Mouse (Mus musculus) liver, embryonic 13.5 days (tissue): ENCODE measurements around the gene Pde4d. TPM values are rescaled to one million over a fixed set of nuclear protein-coding genes. Genes with fewer than 3 reads are reported as not detected.

Source experiments
- ATAC-seq: fragments of 200-750 bp; cut with Nextera tagmentation; 2 replicates; pipeline ENCODE4 v1.8.0; 2017; ENCODE audit warnings: low read depth, mild to moderate bottlenecking, moderate number of reproducible peaks, moderate library complexity
- DNase-seq: peaks from one replicate; pipeline ENCODE4 v3.0.0; 2022
- H3K27ac ChIP-seq: fragments of 300-500 bp; sonication (generic); 2 replicates; pipeline ENCODE4 v1.5.1; 2015; ENCODE audit warnings: moderate library complexity, mild to moderate bottlenecking, inconsistent platforms
- H3K27me3 ChIP-seq: fragments of 300-500 bp; sonication (generic); 2 replicates; pipeline ENCODE4 v1.6.1; 2015; ENCODE audit warnings: mild to moderate bottlenecking, inconsistent platforms
- H3K36me3 ChIP-seq: fragments of 300-500 bp; sonication (generic); 2 replicates; pipeline ENCODE4 v1.6.1; 2015; ENCODE audit warnings: mild to moderate bottlenecking, inconsistent platforms
- H3K4me1 ChIP-seq: fragments of 300-500 bp; sonication (generic); replicated peaks from 2 replicates; pipeline ENCODE4 v1.6.1; 2015; ENCODE audit warnings: inconsistent platforms
- H3K4me2 ChIP-seq: fragments of 300-500 bp; sonication (generic); 2 replicates; pipeline ENCODE4 v1.6.1; 2015; ENCODE audit warnings: inconsistent platforms, mild to moderate bottlenecking, moderate library complexity
- H3K4me3 ChIP-seq: fragments of 300-500 bp; sonication (generic); replicated peaks from 2 replicates; pipeline ENCODE4 v1.5.1; 2015; ENCODE audit warnings: mild to moderate bottlenecking, inconsistent platforms
- H3K9ac ChIP-seq: fragments of 300-500 bp; sonication (generic); 2 replicates; pipeline ENCODE4 v1.6.1; 2015; ENCODE audit warnings: mild to moderate bottlenecking, inconsistent platforms
- H3K9me3 ChIP-seq: fragments of 300-500 bp; sonication (generic); replicated peaks from 2 replicates; pipeline ENCODE4 v1.6.1; 2016; ENCODE audit warnings: inconsistent platforms
- WGBS: fragments of 180-500 bp; shearing (Covaris S2); methylation state at CpG from one replicate; pipeline ENCODE4 v1.1.7; 2015; ENCODE audit not compliant: insufficient replicate concordance; 5-methylcytosine and 5-hydroxymethylcytosine counted together
- polyA plus RNA-seq: library from polyadenylated mRNA; unstranded; fragments of >200 nt; fragmentation: Nextera tagmentation; extraction: Ambion mirVana; gene quantifications from 2 replicates; pipeline ENCODE4 v1.2.1, GENCODE M21; 2015

Pde4d gene
- polyA plus RNA-seq, result 11.7 and 11.8 TPM in 2 replicates

DNA sequence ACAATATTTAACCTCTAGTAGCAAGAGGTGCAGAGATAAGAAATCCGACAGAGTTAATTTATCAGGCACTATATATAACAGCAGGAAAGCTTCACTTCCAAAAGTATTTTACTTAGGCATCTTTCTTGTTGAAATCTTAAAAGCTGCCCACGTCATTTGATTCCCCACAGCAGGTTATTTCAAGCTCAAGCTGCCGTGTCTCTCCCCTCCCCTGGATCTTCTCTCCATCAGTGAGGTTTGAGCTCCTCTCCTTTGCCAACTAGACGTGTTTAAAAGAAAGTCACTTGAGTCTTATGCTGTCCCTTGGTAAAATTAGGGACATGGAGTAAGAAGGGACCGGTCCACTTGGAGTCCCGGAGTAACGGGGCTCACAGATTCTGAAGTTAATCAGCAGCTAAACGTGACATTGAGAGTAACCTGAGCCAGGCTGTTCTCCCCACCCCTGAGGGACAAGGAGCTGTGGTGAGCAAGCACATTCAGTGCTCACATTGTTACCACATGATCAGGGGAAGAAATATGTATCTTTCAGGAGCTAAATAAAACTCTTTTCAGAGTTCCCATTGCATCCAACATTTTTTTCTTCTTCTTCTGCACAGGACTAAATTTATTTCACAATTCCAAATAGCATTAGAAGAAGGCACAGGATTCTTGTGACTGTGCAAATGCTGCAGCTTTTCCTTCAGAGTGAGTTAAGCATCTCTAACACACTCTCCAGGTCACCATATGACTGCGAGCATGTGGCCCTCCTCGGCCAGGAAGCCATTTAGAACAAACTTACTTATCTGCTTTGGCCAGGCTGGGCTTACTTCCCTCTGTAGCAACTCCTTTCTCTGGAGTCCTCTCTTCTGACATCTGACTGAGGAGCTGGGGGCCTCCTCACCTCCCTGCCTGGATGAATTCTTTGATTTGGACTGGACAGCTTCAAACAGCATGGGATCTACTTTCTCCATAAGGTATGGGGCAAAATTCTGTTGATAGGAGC, at the start of gene Pde4d:
Gene Pde4d, plus strand, starts transcription at position 833 of the 982 bp plus-strand sequence.
- H3K27me3 ChIP-seq, result no peaks in the 10 kb centered on the region
- H3K4me2 ChIP-seq, result no peak within 1 kb of the TSS
- H3K4me3 ChIP-seq, result no peak within 1 kb of the TSS
- H3K27ac ChIP-seq, result no peak within 1 kb of the TSS
- H3K4me1 ChIP-seq, result peaks cover 17% of the 10 kb centered on the region
- H3K9me3 ChIP-seq, result no peaks in the 10 kb centered on the region
- no peaks in the 10 kb centered on the region for H3K36me3 ChIP-seq
- ATAC-seq, result peak; percentile 77
- DNase-seq, result peak; percentile 15
- 9% methylated on average over 10 of the region's 10 CpGs for WGBS
- no peak within 1 kb of the TSS for H3K9ac ChIP-seq

DNA sequence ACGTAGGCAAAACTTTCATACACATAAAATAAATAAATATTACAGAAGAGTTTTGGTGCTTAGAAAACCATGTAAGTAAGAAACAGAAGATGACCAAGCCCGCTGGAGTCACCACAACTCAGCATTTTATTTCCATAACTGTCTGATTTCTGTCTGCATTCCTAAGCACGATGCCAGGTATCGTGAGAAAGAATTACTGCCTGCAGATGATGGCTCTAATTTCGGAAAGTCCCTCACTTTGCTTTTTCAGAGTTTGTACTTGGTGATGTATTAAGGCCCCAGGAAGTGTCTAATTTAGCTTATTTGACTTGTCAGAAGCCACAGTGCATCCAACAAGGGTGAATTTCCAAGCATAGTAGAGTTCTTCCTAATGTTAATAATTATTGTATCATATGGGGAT, 46.6 kb upstream of the Pde4d start:
- no peak overlapping the region for H3K9ac ChIP-seq
- no peaks in the 10 kb centered on the region for H3K4me1 ChIP-seq
- H3K4me3 ChIP-seq, result no peak overlapping the region
- peaks cover 9% of the 10 kb centered on the region; the same call in 1 of the 2 replicates for H3K36me3 ChIP-seq
- no peak overlapping the region for H3K27ac ChIP-seq
- H3K9me3 ChIP-seq, result no peaks in the 10 kb centered on the region
- DNase-seq (no peak), ATAC-seq (no peak)
- H3K27me3 ChIP-seq, result no peaks in the 10 kb centered on the region
- H3K4me2 ChIP-seq, result no peak overlapping the region
- WGBS, result 84% methylated on average over 5 of the region's 5 CpGs

DNA sequence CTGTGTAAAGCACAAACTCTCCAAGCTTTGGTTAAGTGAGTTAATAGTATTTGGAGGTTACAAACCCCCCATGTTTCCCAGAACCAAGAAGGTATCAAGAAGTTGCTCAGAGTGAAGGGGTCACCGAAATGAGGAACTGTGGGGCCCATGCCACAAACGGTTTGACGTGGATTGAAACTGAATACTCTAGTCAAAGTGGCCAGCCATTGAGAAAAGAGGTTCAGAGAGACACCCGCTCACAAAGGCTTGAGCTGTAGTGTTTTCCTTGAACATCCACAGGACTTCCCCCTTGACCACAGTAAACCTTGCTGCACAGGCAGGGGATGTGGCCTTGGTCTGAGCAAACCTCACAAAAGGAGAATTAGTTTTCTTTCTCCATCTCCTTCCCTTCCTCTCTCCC, 45.4 kb upstream of the Pde4d start:
- WGBS, result 50% methylated on average over 4 of the region's 4 CpGs
- H3K27me3 ChIP-seq, result no peaks in the 10 kb centered on the region
- ATAC-seq, result no peak

DNA sequence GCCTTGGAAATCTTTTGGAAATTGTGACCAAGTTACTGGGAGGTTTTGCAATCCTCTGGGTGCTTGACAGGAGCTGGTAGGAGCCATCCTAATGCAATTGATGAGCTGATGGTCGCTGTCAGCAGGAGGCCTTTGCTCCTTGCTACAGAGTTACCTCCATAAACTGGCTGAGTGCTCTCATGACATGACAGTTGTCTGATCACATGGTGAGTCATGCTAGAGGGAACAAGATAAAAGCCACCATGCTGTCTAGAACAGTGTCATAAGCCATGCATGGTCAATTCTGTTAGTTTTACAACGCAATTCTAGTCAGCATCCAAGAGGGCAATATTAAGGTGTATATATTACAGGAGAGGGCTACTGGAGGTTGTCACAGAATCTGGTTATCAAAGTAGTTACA, 34.3 kb upstream of the Pde4d start:
- no peaks in the 10 kb centered on the region for H3K36me3 ChIP-seq
- no peak overlapping the region for H3K4me2 ChIP-seq
- no peak overlapping the region for H3K4me3 ChIP-seq
- DNase-seq, result no peak
- H3K27ac ChIP-seq, result no peak overlapping the region
- H3K4me1 ChIP-seq, result peaks cover 22% of the 10 kb centered on the region
- H3K9me3 ChIP-seq, result no peaks in the 10 kb centered on the region
- no peaks in the 10 kb centered on the region for H3K27me3 ChIP-seq
- H3K9ac ChIP-seq, result no peak overlapping the region
- 64% methylated on average over 2 of the region's 2 CpGs for WGBS
- no peak for ATAC-seq

More for the DNA sequence above, 45.4 kb upstream of the Pde4d start:
- no peaks in the 10 kb centered on the region for H3K9me3 ChIP-seq
- no peak overlapping the region for H3K4me3 ChIP-seq
- H3K9ac ChIP-seq, result no peak overlapping the region
- H3K36me3 ChIP-seq, result peaks cover 9% of the 10 kb centered on the region; the same call in 1 of the 2 replicates
- H3K4me2 ChIP-seq, result no peak overlapping the region
- DNase-seq, result no peak
- H3K27ac ChIP-seq, result no peak overlapping the region
- H3K4me1 ChIP-seq, result no peaks in the 10 kb centered on the region

DNA sequence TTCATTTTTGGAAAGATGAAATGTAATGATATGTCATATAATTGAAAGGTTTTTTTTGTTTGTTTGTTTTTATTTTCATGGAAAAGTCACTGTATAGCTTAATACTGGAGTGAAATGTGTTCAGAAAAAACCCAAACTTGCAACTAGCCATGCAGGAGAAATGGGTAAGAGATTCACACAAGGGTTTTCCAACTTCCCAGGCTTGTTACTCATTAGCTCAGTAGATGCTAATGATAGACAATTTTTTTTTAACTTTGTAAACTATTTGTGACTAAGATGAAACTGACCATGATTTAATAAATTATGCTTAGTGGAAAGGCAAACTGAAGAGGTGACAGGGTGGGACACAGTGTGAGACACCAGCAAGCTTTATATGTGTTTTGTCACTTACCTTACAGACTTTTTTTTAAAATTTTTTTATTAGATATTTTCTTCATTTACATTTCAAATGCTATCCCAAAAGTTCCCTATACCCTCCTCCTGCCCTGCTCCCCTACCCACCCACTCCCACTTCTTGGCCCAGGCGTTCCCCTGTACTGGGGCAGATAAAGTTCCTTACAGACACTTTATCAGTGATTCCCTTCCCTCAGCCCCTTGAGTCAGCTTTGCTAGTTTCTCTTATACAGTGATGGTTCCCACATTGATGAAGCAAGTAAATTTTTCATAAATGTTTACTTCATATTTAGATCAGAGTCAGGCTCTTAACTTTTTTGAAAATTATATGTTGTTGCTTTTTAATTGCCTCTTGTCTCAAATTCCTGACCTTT, 30.8 kb upstream of the Pde4d start:
- H3K4me2 ChIP-seq, result no peak overlapping the region
- 19% methylated on average over 1 of the region's 1 CpGs for WGBS
- H3K27ac ChIP-seq, result no peak overlapping the region
- H3K27me3 ChIP-seq, result no peaks in the 10 kb centered on the region
- H3K4me1 ChIP-seq, result peaks cover 22% of the 10 kb centered on the region
- ATAC-seq, result peak; percentile 95
- no peak overlapping the region for H3K9ac ChIP-seq
- no peak overlapping the region for H3K4me3 ChIP-seq
- no peaks in the 10 kb centered on the region for H3K36me3 ChIP-seq
- peak; percentile 13 for DNase-seq
- no peaks in the 10 kb centered on the region for H3K9me3 ChIP-seq

DNA sequence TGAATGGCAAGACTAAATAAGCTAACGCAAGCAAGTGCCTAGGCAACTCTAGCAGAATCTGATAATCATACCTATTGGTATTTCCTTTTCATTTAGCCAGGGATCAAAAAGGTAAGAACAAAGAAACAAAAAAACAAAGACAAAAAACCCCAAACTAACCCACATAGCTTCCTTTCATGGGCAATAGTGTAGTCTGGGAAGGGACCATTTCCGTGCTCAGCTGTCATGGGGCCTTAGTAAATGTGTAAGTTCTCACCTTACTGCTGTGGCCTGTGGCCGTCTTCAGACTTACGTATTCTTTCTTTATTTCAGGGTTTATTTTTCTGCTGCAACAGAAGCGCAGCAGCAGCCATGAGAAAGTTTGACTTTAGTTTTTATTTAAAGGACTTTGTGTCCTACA, 23.4 kb upstream of the Pde4d start:
- Histone ChIP-seq H3K27me3 (no peaks in the 10 kb centered on the region), H3K4me3 (no peak overlapping the region), H3K9ac (no peak overlapping the region), H3K36me3 (no peaks in the 10 kb centered on the region), H3K4me1 (no peaks in the 10 kb centered on the region), H3K4me2 (no peak overlapping the region), H3K9me3 (no peaks in the 10 kb centered on the region), H3K27ac (no peak overlapping the region)
- WGBS, result 61% methylated on average over 5 of the region's 5 CpGs
- no peak for DNase-seq
- ATAC-seq, result no peak

DNA sequence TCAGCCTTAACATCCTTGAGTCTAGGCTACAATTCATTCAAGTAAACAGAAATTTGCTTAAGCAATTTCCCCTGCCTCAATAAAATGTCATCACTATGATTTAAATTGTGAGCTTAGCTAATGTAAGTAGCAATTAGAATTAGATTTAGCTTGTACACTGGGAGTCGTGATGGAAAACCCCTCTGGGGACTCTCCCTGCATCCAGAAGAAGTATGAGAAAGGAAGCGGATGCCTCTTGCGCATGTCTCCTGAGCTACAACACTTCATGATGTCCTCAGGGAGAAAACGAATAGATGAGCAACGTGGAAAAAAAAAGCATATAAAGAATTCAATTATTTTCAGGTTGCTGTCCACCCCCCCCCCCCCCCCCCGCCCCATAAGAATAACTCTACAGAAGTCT, 20.9 kb upstream of the Pde4d start:
- H3K9me3 ChIP-seq, result no peaks in the 10 kb centered on the region
- no peaks in the 10 kb centered on the region for H3K36me3 ChIP-seq
- no peak overlapping the region for H3K4me2 ChIP-seq
- WGBS, result 73% methylated on average over 6 of the region's 6 CpGs
- no peak overlapping the region for H3K9ac ChIP-seq
- no peaks in the 10 kb centered on the region for H3K27me3 ChIP-seq
- ATAC-seq, result no peak
- DNase-seq, result no peak
- H3K27ac ChIP-seq, result no peak overlapping the region
- H3K4me1 ChIP-seq, result no peaks in the 10 kb centered on the region
- H3K4me3 ChIP-seq, result no peak overlapping the region

DNA sequence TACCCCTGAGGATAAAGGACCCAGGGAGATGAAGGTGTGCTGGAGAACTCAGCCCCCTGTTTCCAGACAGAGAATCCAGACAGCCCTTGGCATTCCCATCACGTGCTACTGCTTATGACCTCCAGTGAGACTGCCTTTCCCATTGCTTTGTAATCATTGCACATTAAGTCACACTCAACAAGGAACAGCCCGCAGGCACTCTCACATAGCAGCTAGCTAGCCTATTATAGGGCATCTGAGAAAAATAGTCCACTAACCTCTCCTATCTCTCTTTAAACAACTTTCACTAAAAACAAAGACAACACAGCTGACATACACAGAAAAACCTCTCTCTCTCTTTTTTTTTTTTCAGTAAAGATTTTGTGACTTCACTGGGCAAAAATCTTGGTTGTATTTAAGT, 20.1 kb upstream of the Pde4d start:
- ATAC-seq (no peak), DNase-seq (no peak)
- Histone ChIP-seq H3K9me3 (no peaks in the 10 kb centered on the region), H3K27me3 (no peaks in the 10 kb centered on the region), H3K9ac (no peak overlapping the region), H3K27ac (no peak overlapping the region), H3K4me3 (no peak overlapping the region), H3K36me3 (no peaks in the 10 kb centered on the region), H3K4me2 (no peak overlapping the region), H3K4me1 (no peaks in the 10 kb centered on the region)
- WGBS, result 74% methylated on average over 2 of the region's 2 CpGs

DNA sequence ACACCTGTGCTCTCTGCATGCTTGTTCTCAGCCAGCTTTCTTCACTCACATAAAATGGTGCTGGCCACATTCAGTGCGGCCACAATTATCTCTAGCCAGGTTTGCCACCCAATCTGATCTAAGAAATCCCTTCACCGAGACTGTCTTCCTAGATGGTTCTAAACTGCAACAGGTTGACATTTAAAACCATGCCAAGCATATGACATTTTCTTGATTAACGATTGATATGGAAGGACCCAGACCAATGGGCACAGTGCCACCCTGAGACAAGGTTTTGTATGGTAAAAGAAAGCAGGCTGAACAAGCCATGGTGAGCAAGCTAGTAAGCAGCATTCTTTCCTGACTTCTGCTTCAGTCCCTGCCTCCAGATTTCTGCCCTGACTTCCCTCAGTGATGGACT, 18.0 kb upstream of the Pde4d start:
- 62% methylated on average over 3 of the region's 3 CpGs for WGBS
- H3K36me3 ChIP-seq, result no peaks in the 10 kb centered on the region
- H3K27me3 ChIP-seq, result no peaks in the 10 kb centered on the region
- H3K9ac ChIP-seq, result no peak overlapping the region
- H3K4me1 ChIP-seq, result no peaks in the 10 kb centered on the region
- no peak overlapping the region for H3K4me2 ChIP-seq
- DNase-seq (no peak), ATAC-seq (no peak)
- H3K27ac ChIP-seq, result no peak overlapping the region
- H3K4me3 ChIP-seq, result no peak overlapping the region
- H3K9me3 ChIP-seq, result no peaks in the 10 kb centered on the region

DNA sequence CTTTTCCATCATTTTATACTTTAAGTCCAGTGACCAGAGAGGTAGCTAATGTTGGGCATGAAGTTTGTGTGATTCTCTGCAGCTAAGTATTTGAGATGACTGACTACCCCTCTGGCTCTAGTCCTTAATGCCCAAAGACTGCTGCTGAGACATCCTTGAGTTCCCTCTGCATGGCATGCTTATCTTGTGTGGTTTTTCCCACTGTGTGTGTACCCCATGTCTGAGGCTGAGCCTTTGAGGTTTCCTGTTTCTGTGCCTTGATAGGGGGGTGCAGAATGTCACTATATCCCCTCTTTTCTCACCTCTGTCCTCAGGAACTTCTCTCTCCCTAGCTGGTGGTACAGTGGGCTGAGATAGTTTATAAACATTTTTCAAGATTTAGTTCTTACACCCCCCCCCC, 14.1 kb upstream of the Pde4d start:
- no peaks in the 10 kb centered on the region for H3K4me1 ChIP-seq
- no peak overlapping the region for H3K4me3 ChIP-seq
- no peaks in the 10 kb centered on the region for H3K27me3 ChIP-seq
- no peak overlapping the region for H3K9ac ChIP-seq
- H3K36me3 ChIP-seq, result no peaks in the 10 kb centered on the region
- DNase-seq, result no peak
- H3K4me2 ChIP-seq, result no peak overlapping the region
- ATAC-seq, result no peak
- no peak overlapping the region for H3K27ac ChIP-seq
- no peaks in the 10 kb centered on the region for H3K9me3 ChIP-seq

DNA sequence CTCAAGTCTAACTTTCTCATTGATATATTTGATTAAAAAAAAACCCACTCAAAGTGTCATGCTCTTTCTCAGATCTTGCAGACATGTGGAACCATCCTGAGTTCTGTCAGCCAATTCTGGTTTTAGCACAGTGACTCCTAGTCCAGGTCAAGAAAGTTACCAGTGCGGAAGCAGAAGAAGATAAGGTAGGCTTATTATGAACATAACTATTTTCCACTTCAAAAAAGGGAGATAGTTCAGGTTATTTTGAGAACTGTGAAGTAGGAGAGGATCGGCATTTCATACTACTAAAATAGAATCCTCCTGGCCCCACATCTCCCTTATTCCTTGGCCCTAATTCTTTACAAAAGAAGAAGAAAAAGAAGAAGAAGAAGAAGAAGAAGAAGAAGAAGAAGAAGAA, 12.3 kb upstream of the Pde4d start:
- Histone ChIP-seq H3K4me2 (no peak overlapping the region), H3K4me1 (no peaks in the 10 kb centered on the region), H3K27ac (no peak overlapping the region), H3K9me3 (no peaks in the 10 kb centered on the region), H3K4me3 (no peak overlapping the region), H3K27me3 (no peaks in the 10 kb centered on the region), H3K9ac (no peak overlapping the region), H3K36me3 (no peaks in the 10 kb centered on the region)
- 59% methylated on average over 2 of the region's 2 CpGs for WGBS
- DNase-seq (no peak), ATAC-seq (no peak)
